Comparison of ENCODE assay signal across 13 mouse cellular contexts in genomic region chr5:139138926-139139472, GRCm38 (mm10). TPM values are rescaled to one million over a fixed set of nuclear protein-coding genes. Genes with fewer than 3 reads are reported as not detected.
DNase-seq lines count a peak whose midpoint lies in the region; ATAC-seq lines count a peak whose summit lies in the region.
"Had no signal": no experiment of that assay in that cellular context is flagged by ENCODE, and none has a peak within 500 bp of the region (broad histone marks: within the 10 kb centered on the region; RNA-seq: fewer than 3 reads in every experiment).

No protein-coding gene starts in this region.

- H3K4me2 ChIP-seq in neural tube, embryonic 14.5 days (ENCODE audit: low read depth, low read length), result no peak overlapping the region
- no peak overlapping the region for H3K4me2 ChIP-seq in neural tube, embryonic 15.5 days
- H3K4me2 ChIP-seq: embryonic facial prominence, embryonic 15.5 days; limb, embryonic 12.5 days; liver, embryonic 15.5 days had no signal

- H3K36me3 ChIP-seq in neural tube, embryonic 14.5 days (ENCODE audit: control insufficient read depth, insufficient read depth, low read length), result no peaks in the 10 kb centered on the region
- H3K36me3 ChIP-seq in neural tube, embryonic 15.5 days, result no peaks in the 10 kb centered on the region
- H3K36me3 ChIP-seq: embryonic facial prominence, embryonic 15.5 days; limb, embryonic 12.5 days; liver, embryonic 15.5 days had no signal

- no peak overlapping the region for H3K4me3 ChIP-seq in neural tube, embryonic 14.5 days (ENCODE audit: low read depth, low read length)
- H3K4me3 ChIP-seq in neural tube, embryonic 15.5 days (replicated peaks), result no peak overlapping the region
- H3K4me3 ChIP-seq: embryonic facial prominence, embryonic 15.5 days; limb, embryonic 12.5 days; liver, embryonic 15.5 days had no signal

- H3K27ac ChIP-seq in neural tube, embryonic 14.5 days (ENCODE audit: low read depth, low read length), result peak overlapping the region; percentile 28; the same call in 1 of the 2 replicates
- no peak overlapping the region for H3K27ac ChIP-seq in neural tube, embryonic 15.5 days (replicated peaks)
- H3K27ac ChIP-seq: embryonic facial prominence, embryonic 15.5 days; limb, embryonic 12.5 days; liver, embryonic 15.5 days had no signal

- no peaks in the 10 kb centered on the region for H3K4me1 ChIP-seq in neural tube, embryonic 14.5 days (ENCODE audit: control insufficient read depth, insufficient read depth, low read length)
- H3K4me1 ChIP-seq in neural tube, embryonic 15.5 days, result no peaks in the 10 kb centered on the region
- H3K4me1 ChIP-seq: limb, embryonic 12.5 days; liver, embryonic 15.5 days had no signal

- WGBS in neural tube, embryonic 14.5 days, result 76% methylated on average over 8 of the region's 8 CpGs
- WGBS in neural tube, embryonic 15.5 days, result 71% methylated on average over 8 of the region's 8 CpGs

- DNase-seq in cerebellum, postnatal 10 days, result peak; percentile 37 to 40
- DNase-seq in kidney, postnatal 10 days, result peak; percentile 31
- DNase-seq in kidney, postnatal 25 days, result no peak
- peak; percentile 7 for DNase-seq in yolk sac, embryonic 10.5 days (ENCODE audit: low spot score)
- no peak for DNase-seq in adrenal gland, adult 2 months
- DNase-seq: adrenal gland, adult 8-10 months; thymus, adult 18-20 months had no signal

- no peaks in the 10 kb centered on the region for H3K27me3 ChIP-seq in neural tube, embryonic 14.5 days (ENCODE audit: control insufficient read depth, insufficient read depth, low read length)
- no peaks in the 10 kb centered on the region for H3K27me3 ChIP-seq in neural tube, embryonic 15.5 days (replicated peaks)
- H3K27me3 ChIP-seq: embryonic facial prominence, embryonic 15.5 days; limb, embryonic 12.5 days; liver, embryonic 15.5 days had no signal

- no peak for ATAC-seq in cerebellum, adult (ENCODE audit: insufficient number of reproducible peaks, low FRiP score, low TSS enrichment)
- ATAC-seq in neural tube, embryonic 14.5 days (ENCODE audit: low read depth), result no peak
- ATAC-seq in neural tube, embryonic 15.5 days (ENCODE audit: low FRiP score), result no peak

- H3K9me3 ChIP-seq in neural tube, embryonic 14.5 days (ENCODE audit: control insufficient read depth, low read length), result no peaks in the 10 kb centered on the region
- H3K9me3 ChIP-seq in neural tube, embryonic 15.5 days (replicated peaks), result no peaks in the 10 kb centered on the region
- H3K9me3 ChIP-seq: embryonic facial prominence, embryonic 15.5 days; limb, embryonic 12.5 days; liver, embryonic 15.5 days had no signal

- no peak overlapping the region for H3K9ac ChIP-seq in neural tube, embryonic 14.5 days (replicated peaks; ENCODE audit: low read depth, low read length)
- H3K9ac ChIP-seq in neural tube, embryonic 15.5 days (replicated peaks), result no peak overlapping the region
- H3K9ac ChIP-seq: embryonic facial prominence, embryonic 15.5 days; limb, embryonic 12.5 days; liver, embryonic 15.5 days had no signal

RNA-seq across cellular contexts. Expression of gene Prkar1b, which starts 10.8 kb away (rescaled TPM):
- 207 and 212 TPM in 2 replicates for polyA plus RNA-seq in neural tube, embryonic 14.5 days (2014; fragmentation: Nextera tagmentation; extraction: Ambion mirVana)
- 272 and 321 TPM in 2 replicates for polyA plus RNA-seq in neural tube, embryonic 15.5 days (2015; fragmentation: Nextera tagmentation; extraction: Ambion mirVana)
- 10 to 100 TPM; 32.5 to 56.3 TPM for total RNA-seq in adrenal gland, adult 2 months (2021)
- polyA plus RNA-seq in adrenal gland, adult 2 months (2012; rRNA removed), result 31.8 and 34.3 TPM in 2 replicates

RNA-seq across cellular contexts. Expression of gene Dnaaf5, which starts 11.0 kb away (rescaled TPM):
- polyA plus RNA-seq in neural tube, embryonic 14.5 days (2014; fragmentation: Nextera tagmentation; extraction: Ambion mirVana), result 3.6 and 4.1 TPM in 2 replicates
- 3.9 and 4.6 TPM in 2 replicates for polyA plus RNA-seq in neural tube, embryonic 15.5 days (2015; fragmentation: Nextera tagmentation; extraction: Ambion mirVana)
- 10 to 100 TPM; 20.1 to 24.2 TPM for total RNA-seq in adrenal gland, adult 2 months (2021)
- polyA plus RNA-seq in adrenal gland, adult 2 months (2012; rRNA removed), result 46.2 and 48.9 TPM in 2 replicates

Comparison
In these comparisons a context has a peak if more than half of its experiments do, and no peak if none do; other contexts are left out.
1. DNase-seq: peak in cerebellum, postnatal 10 days (2 of 2), kidney, postnatal 10 days (single experiment) and yolk sac, embryonic 10.5 days (single experiment); none in kidney, postnatal 25 days (0 of 2) and adrenal gland, adult 2 months (single experiment).